Mouse (Mus musculus) MEL (cell line): ENCODE measurements around the gene Pde6d. TPM values are rescaled to one million over a fixed set of nuclear protein-coding genes. Genes with fewer than 3 reads are reported as not detected.
A peak's percentile ranks its signal among the peaks of the same experiment; 100 is the strongest.

ENCODE experiments used
- DNase-seq: peaks from one replicate; pipeline ENCODE4 v3.0.0; 2011; ENCODE audit warnings: low read depth, low spot score
- H3K27ac ChIP-seq: 2 replicates; pipeline ENCODE4 v1.5.1; 2012; ENCODE audit warnings: low read depth, mild to moderate bottlenecking, control low read depth, low read length, moderate library complexity; ENCODE audit not compliant: control insufficient read depth
- H3K27me3 ChIP-seq, 2 experiments: fragments of 150-350 bp in 1 of 2; sonication (generic) in 1 of 2; 2 replicates each; pipeline ENCODE4 v1.6.1; 2012; ENCODE audit warnings: low read length in 2 of 2, mild to moderate bottlenecking in 2 of 2, improper control_type of control experiment in 1 of 2, moderate library complexity in 1 of 2; ENCODE audit not compliant: insufficient read depth in 2 of 2, control insufficient read depth in 1 of 2
- H3K36me3 ChIP-seq, 2 experiments: 2 replicates each; pipeline ENCODE4 v1.6.1; 2012 to 2014; ENCODE audit warnings: low read length in 2 of 2, improper control_type of control experiment in 1 of 2, inconsistent platforms in 1 of 2, mild to moderate bottlenecking in 1 of 2; ENCODE audit not compliant: insufficient read depth in 2 of 2, control insufficient read depth in 1 of 2
- H3K4me1 ChIP-seq, 2 experiments: fragments of 150-350 bp in 1 of 2; sonication (generic) in 1 of 2; 2 replicates each; pipeline ENCODE4 v1.6.1; 2012; ENCODE audit warnings: low read length in 2 of 2, improper control_type of control experiment in 1 of 2, mild to moderate bottlenecking in 1 of 2; ENCODE audit not compliant: insufficient read depth in 2 of 2, control insufficient read depth in 1 of 2
- H3K4me3 ChIP-seq, 2 experiments: fragments of 150-350 bp in 1 of 2; sonication (generic) in 1 of 2; 2 replicates each; pipeline ENCODE4 v1.5.1; 2012; ENCODE audit warnings: low read depth in 2 of 2, low read length in 2 of 2, mild to moderate bottlenecking in 2 of 2, moderate library complexity in 2 of 2, control low read depth in 1 of 2, improper control_type of control experiment in 1 of 2; ENCODE audit not compliant: control insufficient read depth in 1 of 2, insufficient read depth in 1 of 2
- H3K79me2 ChIP-seq: 2 replicates; pipeline ENCODE4 v1.6.1; 2012; ENCODE audit warnings: mild to moderate bottlenecking, low read length, moderate library complexity; ENCODE audit not compliant: control insufficient read depth, poor library complexity, insufficient read depth
- H3K9ac ChIP-seq: 2 replicates; pipeline ENCODE4 v1.6.1; 2012; ENCODE audit warnings: low read depth, mild to moderate bottlenecking, control low read depth, low read length, moderate library complexity; ENCODE audit not compliant: control insufficient read depth, poor library complexity, severe bottlenecking
- H3K9me3 ChIP-seq: fragments of 150-350 bp; sonication (generic); replicated peaks from 2 replicates; pipeline ENCODE4 v1.6.1; 2012; ENCODE audit warnings: mild to moderate bottlenecking, low read length, improper control_type of control experiment, moderate library complexity; ENCODE audit not compliant: insufficient read depth
- BHLHE40 ChIP-seq: IDR thresholded peaks from 2 replicates; pipeline ENCODE4 v1.6.1; 2012; ENCODE audit warnings: low read depth, mild to moderate bottlenecking, inconsistent platforms, low read length, improper control_type of control experiment, borderline replicate concordance
- CHD2 ChIP-seq: IDR thresholded peaks from 2 replicates; pipeline ENCODE4 v1.6.1; 2011; ENCODE audit warnings: low read length, improper control_type of control experiment
- E2F4 ChIP-seq: IDR thresholded peaks from 2 replicates; pipeline ENCODE4 v1.6.1; 2011; ENCODE audit warnings: low read depth, low read length, improper control_type of control experiment, borderline replicate concordance
- EP300 ChIP-seq, 2 experiments: IDR thresholded peaks; 2 replicates each; pipeline ENCODE4 v1.6.1; 2011; ENCODE audit warnings: improper control_type of control experiment in 2 of 2, low read length in 2 of 2, low read depth in 1 of 2, mild to moderate bottlenecking in 1 of 2
- ETS1 ChIP-seq: IDR thresholded peaks from 2 replicates; pipeline ENCODE4 v1.6.1; 2012; ENCODE audit warnings: low read depth, mild to moderate bottlenecking, inconsistent platforms, low read length, improper control_type of control experiment, moderate library complexity
- GABPA ChIP-seq: IDR thresholded peaks from 2 replicates; pipeline ENCODE4 v1.6.1; 2012; ENCODE audit warnings: low read depth, mild to moderate bottlenecking, inconsistent platforms, low read length, improper control_type of control experiment, moderate library complexity
- HCFC1 ChIP-seq: IDR thresholded peaks from 2 replicates; pipeline ENCODE4 v1.6.1; 2012; ENCODE audit warnings: low read depth, mild to moderate bottlenecking, inconsistent platforms, low read length, improper control_type of control experiment, moderate library complexity
- KAT2A ChIP-seq: conservative IDR thresholded peaks from 2 replicates; pipeline ENCODE4 v1.6.1; 2012; ENCODE audit warnings: low read depth, low read length, improper control_type of control experiment, inconsistent platforms
- MAFK ChIP-seq: IDR thresholded peaks from 2 replicates; pipeline ENCODE4 v1.6.1; 2011; ENCODE audit warnings: low read depth, mild to moderate bottlenecking, low read length, improper control_type of control experiment, borderline replicate concordance
- MAX ChIP-seq: IDR thresholded peaks from 2 replicates; pipeline ENCODE4 v1.6.1; 2011; ENCODE audit warnings: low read length, improper control_type of control experiment
- MAZ ChIP-seq: IDR thresholded peaks from 2 replicates; pipeline ENCODE4 v1.6.1; 2012; ENCODE audit warnings: low read depth, mild to moderate bottlenecking, inconsistent platforms, low read length, improper control_type of control experiment
- MEF2A ChIP-seq: IDR thresholded peaks from 2 replicates; pipeline ENCODE4 v1.6.1; 2014; ENCODE audit warnings: low read depth, mild to moderate bottlenecking, inconsistent platforms, low read length, improper control_type of control experiment; ENCODE audit not compliant: poor library complexity, insufficient replicate concordance, severe bottlenecking; ENCODE audit errors: extremely low read depth
- MXI1 ChIP-seq: IDR thresholded peaks from 2 replicates; pipeline ENCODE4 v1.6.1; 2011; ENCODE audit warnings: mild to moderate bottlenecking, low read depth, low read length, improper control_type of control experiment
- NELFE ChIP-seq: IDR thresholded peaks from 2 replicates; pipeline ENCODE4 v1.6.1; 2011; ENCODE audit warnings: low read depth, low read length, improper control_type of control experiment
- NRF1 ChIP-seq: IDR thresholded peaks from 2 replicates; pipeline ENCODE4 v1.6.1; 2014; ENCODE audit warnings: low read depth, mild to moderate bottlenecking, inconsistent platforms, low read length, improper control_type of control experiment, moderate library complexity; ENCODE audit not compliant: poor library complexity, insufficient read depth, severe bottlenecking
- POLR2AphosphoS2 ChIP-seq: IDR thresholded peaks from 2 replicates; pipeline ENCODE4 v1.6.1; 2011; ENCODE audit warnings: low read length, improper control_type of control experiment
- SIN3A ChIP-seq: IDR thresholded peaks from 2 replicates; pipeline ENCODE4 v1.6.1; 2012; ENCODE audit warnings: low read length, improper control_type of control experiment, inconsistent platforms
- SMC3 ChIP-seq: IDR thresholded peaks from 2 replicates; pipeline ENCODE4 v1.6.1; 2011; ENCODE audit warnings: low read depth, low read length, improper control_type of control experiment
- TAL1 ChIP-seq: IDR thresholded peaks from 2 replicates; pipeline ENCODE4 v1.6.1; 2012; ENCODE audit warnings: mild to moderate bottlenecking, inconsistent platforms, low read length, moderate library complexity, mixed read lengths
- TBP ChIP-seq: IDR thresholded peaks from 2 replicates; pipeline ENCODE4 v1.8.0; 2011; ENCODE audit warnings: low read depth, low read length, improper control_type of control experiment
- UBTF ChIP-seq: IDR thresholded peaks from 2 replicates; pipeline ENCODE4 v1.6.1; 2012; ENCODE audit warnings: low read depth, mild to moderate bottlenecking, inconsistent platforms, low read length, improper control_type of control experiment, moderate library complexity, borderline replicate concordance; ENCODE audit not compliant: insufficient read depth
- USF1 ChIP-seq: IDR thresholded peaks from 2 replicates; pipeline ENCODE4 v1.6.1; 2014; ENCODE audit warnings: low read depth, mild to moderate bottlenecking, inconsistent platforms, low read length, improper control_type of control experiment, moderate library complexity
- USF2 ChIP-seq, 2 experiments: IDR thresholded peaks; 2 replicates each; pipeline ENCODE4 v1.6.1; 2011 to 2012; ENCODE audit warnings: improper control_type of control experiment in 2 of 2, low read length in 2 of 2, borderline replicate concordance in 1 of 2, inconsistent platforms in 1 of 2, low read depth in 1 of 2, mild to moderate bottlenecking in 1 of 2; ENCODE audit not compliant: insufficient read depth in 1 of 2
- ZC3H11A ChIP-seq: IDR thresholded peaks from 2 replicates; pipeline ENCODE4 v1.6.1; 2012; ENCODE audit warnings: low read depth, mild to moderate bottlenecking, inconsistent platforms, low read length, improper control_type of control experiment
- ZNF384 ChIP-seq: IDR thresholded peaks from 2 replicates; pipeline ENCODE4 v1.6.1; 2012; ENCODE audit warnings: low read depth, mild to moderate bottlenecking, inconsistent platforms, low read length, improper control_type of control experiment
- polyA plus RNA-seq, 2 experiments: library from polyadenylated mRNA; stranded (reverse) in 1 of 2; unstranded in 1 of 2; fragments of >175 nt in 1 of 2; fragments of >200 nt in 1 of 2; gene quantifications; 2 replicates each; pipeline versions ENCODE4 v1.2.1 to v1.2.4; 2012; ENCODE audit warnings: low replicate concordance in 2 of 2, low read depth in 1 of 2; ENCODE audit not compliant: insufficient read length in 2 of 2, insufficient read depth in 1 of 2, missing spikeins in 1 of 2
- total RNA-seq: library from RNA; depleted of rRNA; stranded (reverse); fragments of 300-350 nt; gene quantifications from 2 replicates; pipeline ENCODE4 v1.2.3, GENCODE M21; 2012

Pde6d gene
- total and polyA plus RNA-seq, 3 experiments, result 13.4 to 79.9 TPM; not detected in 1

- peak; percentile 59 for TF ChIP-seq MAX
- TF ChIP-seq EP300 (IDR thresholded peaks at IDR 0.05; ENCODE audit: low read depth in 1 of 2, low read length in 2 of 2), result peak; percentile 80 to 91
- TF ChIP-seq ZNF384, result peak; percentile 89
- no peak for TF ChIP-seq USF2 (IDR thresholded peaks at IDR 0.05; ENCODE audit: borderline replicate concordance in 1 of 2, insufficient read depth in 1 of 2, low read depth in 1 of 2, low read length in 2 of 2)
- TF ChIP-seq TBP, result peak; percentile 83
- TF ChIP-seq E2F4, result no peak
- TF ChIP-seq BHLHE40, result peak; percentile 84
- TF ChIP-seq CHD2, result no peak
- TF ChIP-seq USF1, result no peak
- TF ChIP-seq KAT2A, result no peak
- TF ChIP-seq MAZ, result no peak
- TF ChIP-seq SMC3, result no peak
- TF ChIP-seq, all 39 proteins: peak for 15
Observed at GRCm38 (mm10) chr1:86523776-86524618, 58.4 kb downstream of the Pde6d start (continued).

GRCm38 (mm10) chr1:86522286-86522871, 60.0 kb downstream of the Pde6d start:
- Histone ChIP-seq H3K27me3 (no peaks in the 10 kb centered on the region), H3K9me3 (no peaks in the 10 kb centered on the region), H3K36me3 (peaks cover 0 to 15% of the 10 kb centered on the region in 2 experiments; a peak in 2 of 4 replicates), H3K79me2 (peaks cover 18% of the 10 kb centered on the region), H3K9ac (no peak overlapping the region), H3K27ac (no peak overlapping the region), H3K4me3 (no peak overlapping the region), H3K4me1 (peaks cover 3 to 22% of the 10 kb centered on the region in 2 experiments; a peak in 3 of 4 replicates)
- TF ChIP-seq MAFK, result no peak
- TF ChIP-seq HCFC1, result no peak
- TF ChIP-seq MXI1, result no peak
- no peak for TF ChIP-seq GABPA
- TF ChIP-seq UBTF, result no peak
- TF ChIP-seq CHD2, result no peak
- no peak for TF ChIP-seq SMC3
- no peak for TF ChIP-seq BHLHE40
- TF ChIP-seq TBP, result no peak
- no peak for TF ChIP-seq KAT2A
- no peak for TF ChIP-seq USF1
- TF ChIP-seq POLR2AphosphoS2, result no peak
- TF ChIP-seq MEF2A, result no peak
- no peak for TF ChIP-seq NRF1
- no peak for TF ChIP-seq ETS1
- no peak for TF ChIP-seq SIN3A
- TF ChIP-seq ZC3H11A, result no peak
- no peak for TF ChIP-seq MAX
- TF ChIP-seq NELFE, result no peak
- no peak for TF ChIP-seq TAL1
- no peak for DNase-seq
